Mouse (Mus musculus) C2C12 (cell line): ENCODE measurements around the gene Elf2. TPM values are rescaled to one million over a fixed set of nuclear protein-coding genes. Genes with fewer than 3 reads are reported as not detected.

Experiments used
- H3K27me3 ChIP-seq: one replicate; pipeline ENCODE4 v1.6.1; 2011; ENCODE audit not compliant: control insufficient read depth, insufficient read depth, insufficient read length
- H3K36me3 ChIP-seq: one replicate; pipeline ENCODE4 v1.6.1; 2011; ENCODE audit not compliant: control insufficient read depth, insufficient read depth
- H3K4me3 ChIP-seq: one replicate; pipeline ENCODE4 v1.5.1; 2011; ENCODE audit warnings: mild to moderate bottlenecking, control low read depth; ENCODE audit not compliant: poor library complexity, insufficient read depth, severe bottlenecking
- H3K79me2 ChIP-seq: one replicate; pipeline ENCODE4 v1.6.1; 2011; ENCODE audit not compliant: control insufficient read depth, insufficient read depth
- H3K79me3 ChIP-seq: one replicate; pipeline ENCODE4 v1.6.1; 2011; ENCODE audit warnings: low read depth, control low read depth
- H3ac ChIP-seq: one replicate; pipeline ENCODE3; 2011; ENCODE audit warnings: low read depth; ENCODE audit not compliant: control insufficient read depth, insufficient read length
- CEBPB ChIP-seq: IDR thresholded peaks from one replicate; pipeline ENCODE4 v1.6.1; 2011; ENCODE audit warnings: low read depth, mild to moderate bottlenecking, control low read depth, moderate library complexity
- CTCF ChIP-seq: IDR thresholded peaks from one replicate; pipeline ENCODE4 v1.5.1; 2011; ENCODE audit not compliant: control insufficient read depth, insufficient read depth, insufficient read length
- FOSL1 ChIP-seq: IDR thresholded peaks from one replicate; pipeline ENCODE4 v1.8.0; 2011; ENCODE audit warnings: mild to moderate bottlenecking, low read length; ENCODE audit not compliant: poor library complexity, insufficient read depth, severe bottlenecking
- MAX ChIP-seq: IDR thresholded peaks from one replicate; pipeline ENCODE4 v1.6.1; 2011; ENCODE audit warnings: mild to moderate bottlenecking, control low read depth
- MYOD1 ChIP-seq: IDR thresholded peaks from one replicate; pipeline ENCODE4 v1.6.1; 2011; ENCODE audit warnings: low read depth; ENCODE audit not compliant: control insufficient read depth, insufficient read length
- MYOG ChIP-seq: IDR thresholded peaks from one replicate; pipeline ENCODE4 v1.6.1; 2011; ENCODE audit not compliant: control insufficient read depth, insufficient read length; ENCODE audit errors: extremely low read depth
- USF1 ChIP-seq: IDR thresholded peaks from one replicate; pipeline ENCODE4 v1.6.1; 2011; ENCODE audit warnings: low read depth, mild to moderate bottlenecking, control low read depth, moderate library complexity
- polyA plus RNA-seq: library from polyadenylated mRNA; unstranded; fragments of >200 nt; fragmentation: generic; extraction: Trizol; gene quantifications from one replicate; pipeline ENCODE4 v1.2.1, GENCODE M21; 2012; ENCODE audit warnings: missing spikeins

Gene Elf2
- polyA plus RNA-seq, 1 experiment, result 19.5 TPM

GRCm38 (mm10) chr3:51333234-51333889, 7.1 kb downstream of the Elf2 start:
- no peaks in the 10 kb centered on the region for H3K36me3 ChIP-seq
- no peaks in the 10 kb centered on the region for H3K27me3 ChIP-seq
- peak overlapping the region; percentile 1 for H3ac ChIP-seq
- TF ChIP-seq MAX (no peak), CEBPB (no peak), MYOD1 (peak; percentile 7), FOSL1 (no peak), MYOG (no peak), USF1 (peak; percentile 52), CTCF (no peak)
- H3K4me3 ChIP-seq, result no peak overlapping the region
- peaks cover 15% of the 10 kb centered on the region for H3K79me3 ChIP-seq
- H3K79me2 ChIP-seq, result peaks cover 72% of the 10 kb centered on the region

GRCm38 (mm10) chr3:51330086-51330485, 10.4 kb downstream of the Elf2 start:
- H3K27me3 ChIP-seq, result no peaks in the 10 kb centered on the region
- H3K79me2 ChIP-seq, result peaks cover 43% of the 10 kb centered on the region
- peaks cover 7% of the 10 kb centered on the region for H3K79me3 ChIP-seq
- TF ChIP-seq MAX, result no peak
- TF ChIP-seq CTCF, result no peak
- TF ChIP-seq FOSL1, result no peak
- no peak for TF ChIP-seq MYOG
- no peak for TF ChIP-seq CEBPB
- no peak for TF ChIP-seq MYOD1
- no peak for TF ChIP-seq USF1
- no peak overlapping the region for H3K4me3 ChIP-seq
- no peak overlapping the region for H3ac ChIP-seq
- no peaks in the 10 kb centered on the region for H3K36me3 ChIP-seq

GRCm38 (mm10) chr3:51328546-51328945, 11.9 kb downstream of the Elf2 start:
- Histone ChIP-seq H3K36me3 (no peaks in the 10 kb centered on the region), H3K79me2 (peaks cover 28% of the 10 kb centered on the region), H3K4me3 (no peak overlapping the region), H3ac (no peak overlapping the region), H3K79me3 (peaks cover 7% of the 10 kb centered on the region), H3K27me3 (no peaks in the 10 kb centered on the region)
- TF ChIP-seq USF1 (no peak), MYOG (no peak), FOSL1 (no peak), CEBPB (no peak), MAX (no peak), CTCF (no peak), MYOD1 (no peak)

DNA sequence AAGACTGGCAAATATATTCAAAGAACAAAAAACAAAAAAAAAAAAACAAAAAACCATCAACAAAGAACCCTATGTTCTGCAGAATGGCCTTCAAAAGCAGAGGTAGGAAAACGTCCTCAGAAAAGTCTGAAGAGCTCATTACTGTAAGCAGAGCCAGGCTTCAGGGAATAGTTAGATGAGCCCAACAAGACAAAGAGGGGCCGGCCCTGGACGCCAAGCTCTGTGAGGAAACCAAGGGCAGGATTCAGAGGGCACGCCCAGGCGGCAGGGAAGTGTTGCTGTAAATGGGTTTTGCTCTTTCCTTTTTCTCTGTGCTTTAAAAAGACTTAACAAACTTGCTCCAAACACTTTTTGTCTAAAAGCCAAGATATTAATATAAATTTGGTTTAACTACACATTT, 12.6 kb downstream of the Elf2 start:
- H3K79me3 ChIP-seq, result peaks cover 7% of the 10 kb centered on the region
- TF ChIP-seq MYOD1 (no peak), MYOG (no peak), MAX (no peak), FOSL1 (no peak), CTCF (no peak), CEBPB (no peak), USF1 (no peak)
- no peak overlapping the region for H3K4me3 ChIP-seq
- H3ac ChIP-seq, result no peak overlapping the region
- no peaks in the 10 kb centered on the region for H3K36me3 ChIP-seq
- no peaks in the 10 kb centered on the region for H3K27me3 ChIP-seq
- H3K79me2 ChIP-seq, result peaks cover 22% of the 10 kb centered on the region

- no peak overlapping the region for H3K4me3 ChIP-seq
- no peaks in the 10 kb centered on the region for H3K27me3 ChIP-seq
- no peaks in the 10 kb centered on the region for H3K36me3 ChIP-seq
- TF ChIP-seq MYOG (no peak), USF1 (no peak), MAX (no peak), MYOD1 (no peak), CTCF (no peak), CEBPB (no peak), FOSL1 (no peak)
- H3K79me2 ChIP-seq, result peaks cover 21% of the 10 kb centered on the region
- no peak overlapping the region for H3ac ChIP-seq
- peaks cover 7% of the 10 kb centered on the region for H3K79me3 ChIP-seq
These were observed 13.1 kb downstream of the Elf2 start for GRCm38 (mm10) chr3:51327429-51327797.

GRCm38 (mm10) chr3:51326664-51327428, 13.6 kb downstream of the Elf2 start:
- H3K79me2 ChIP-seq, result peaks cover 15% of the 10 kb centered on the region
- no peak overlapping the region for H3K4me3 ChIP-seq
- H3K27me3 ChIP-seq, result no peaks in the 10 kb centered on the region
- peaks cover 7% of the 10 kb centered on the region for H3K79me3 ChIP-seq
- TF ChIP-seq MYOD1, result no peak
- no peak for TF ChIP-seq FOSL1
- no peak for TF ChIP-seq CEBPB
- TF ChIP-seq MYOG, result no peak
- TF ChIP-seq MAX, result no peak
- TF ChIP-seq CTCF, result no peak
- TF ChIP-seq USF1, result no peak
- no peaks in the 10 kb centered on the region for H3K36me3 ChIP-seq
- H3ac ChIP-seq, result no peak overlapping the region
